Mouse (Mus musculus) right cerebral cortex, adult 2 months (tissue): ENCODE measurements around the gene Krt33b.

Source experiments
- DNase-seq, 2 experiments: peaks; one replicate each; pipeline ENCODE4 v3.0.0; 2021 to 2022; ENCODE audit warnings: low spot score in 2 of 2

The Krt33b gene

DNA sequence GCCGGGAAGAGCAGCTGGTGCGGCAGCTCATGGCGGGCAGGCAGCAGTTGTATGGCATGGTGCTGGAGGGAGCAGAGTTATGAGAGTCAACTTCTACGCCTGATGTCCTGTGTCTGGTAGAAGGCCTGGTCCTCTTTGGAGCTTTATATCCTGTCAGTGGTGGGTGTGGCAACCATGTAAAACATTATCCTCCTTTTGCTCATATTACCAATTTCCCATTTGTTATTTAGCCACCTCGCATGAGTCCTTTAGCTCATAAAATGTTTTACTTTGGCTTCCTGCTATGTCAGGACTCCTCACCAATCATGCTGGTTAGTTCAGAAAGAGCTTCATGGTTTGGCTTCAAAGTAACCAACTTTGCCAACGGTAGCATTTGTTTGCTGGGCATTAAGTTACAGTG is at the start of gene Krt33b:
Krt33b (minus strand) TSS at position 101 of the 400 bp plus-strand sequence.
- no peak for DNase-seq

DNA sequence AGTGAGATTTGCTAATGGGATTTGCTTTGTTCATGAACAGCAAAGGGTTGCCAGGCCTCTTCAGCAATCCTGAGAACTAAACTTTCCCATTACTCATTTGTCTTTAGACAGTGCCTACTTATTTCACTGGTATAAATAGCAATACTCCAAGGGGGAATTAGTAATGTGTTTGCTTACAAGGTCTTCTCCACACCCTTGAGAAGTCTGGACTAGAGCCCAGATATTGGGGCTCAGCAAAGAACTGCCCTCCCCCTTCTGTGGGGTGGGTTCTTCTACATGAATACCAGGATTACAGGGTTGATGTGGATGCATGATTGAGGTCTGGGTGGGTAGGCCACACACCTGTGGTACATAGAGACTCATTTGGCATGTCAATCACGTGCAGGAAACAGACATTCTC is 44.2 kb upstream of the Krt33b start:
- peak in 1 of 2 experiments; percentile 19 for DNase-seq

DNA sequence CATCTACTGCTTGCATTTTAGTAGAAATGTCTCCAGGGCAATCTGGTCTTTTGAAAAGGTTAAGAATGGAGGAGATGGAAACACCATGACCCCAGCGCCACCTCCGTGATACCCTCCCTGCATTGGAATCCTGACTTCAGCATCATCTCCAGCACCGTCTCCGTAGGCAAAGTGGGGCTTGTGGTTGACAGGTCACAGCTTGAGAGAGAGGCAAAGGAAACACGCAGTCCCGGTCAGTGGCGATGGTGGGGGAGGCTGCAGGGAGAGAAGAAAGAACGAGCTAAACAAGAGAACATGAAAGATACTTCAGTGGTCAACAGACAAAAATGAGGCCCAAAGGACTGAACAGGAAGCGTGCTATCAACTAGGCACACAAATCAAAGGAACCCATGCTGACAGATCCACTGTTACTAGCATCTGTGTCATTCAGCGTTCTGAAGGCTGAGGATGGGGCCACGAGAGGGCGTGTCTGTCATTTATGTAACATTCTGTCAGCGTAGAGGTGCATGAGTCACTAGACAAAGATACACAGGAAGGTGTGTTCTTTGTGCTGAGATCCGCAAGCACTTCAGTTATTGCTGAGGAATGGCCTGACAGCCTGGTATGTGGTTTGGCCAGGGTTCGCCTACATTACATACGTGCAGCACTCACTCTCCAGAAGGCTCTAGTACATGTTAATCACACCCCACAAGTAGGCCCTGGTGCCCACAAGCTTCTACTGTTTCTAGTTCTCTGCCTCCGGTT is 37.8 kb upstream of the Krt33b start:
- DNase-seq: no peak

DNA sequence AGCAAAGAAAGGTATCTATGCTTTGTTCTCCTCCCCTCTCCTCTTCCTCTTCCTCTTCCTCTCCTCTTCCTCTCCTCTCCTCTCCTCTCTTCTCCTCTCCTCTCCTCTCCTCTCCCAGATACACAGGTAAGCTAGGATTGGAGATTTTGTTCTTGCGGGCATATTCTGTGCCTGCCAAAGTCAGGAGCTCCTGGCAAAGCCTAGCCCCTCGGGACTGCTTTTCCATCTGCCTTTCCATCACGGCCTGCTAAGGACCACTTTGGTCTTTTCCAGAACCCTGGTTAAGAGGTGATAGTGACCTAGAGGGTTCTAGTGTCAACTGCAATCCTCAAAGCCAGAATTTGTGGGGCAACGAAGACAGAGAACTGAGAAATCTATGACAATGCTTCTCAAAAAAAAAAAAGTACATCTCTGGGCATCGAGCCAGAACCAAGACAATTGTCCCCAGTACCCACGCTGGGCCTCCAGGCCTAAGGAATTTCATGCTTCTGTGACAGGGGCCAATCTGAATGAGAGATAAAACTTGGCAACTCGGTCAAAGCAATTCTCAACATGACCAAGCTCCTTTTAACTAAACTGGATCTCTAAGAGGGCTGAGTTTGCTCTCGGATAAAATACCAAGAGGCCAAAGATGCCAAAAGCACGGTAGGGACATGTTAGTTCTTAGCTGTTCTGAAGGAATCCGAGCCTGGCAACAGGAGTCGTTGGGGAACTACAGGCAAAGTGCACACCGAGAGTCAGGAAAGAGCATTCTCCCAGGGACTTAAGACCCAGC is 36.8 kb upstream of the Krt33b start:
- DNase-seq: no peak

DNA sequence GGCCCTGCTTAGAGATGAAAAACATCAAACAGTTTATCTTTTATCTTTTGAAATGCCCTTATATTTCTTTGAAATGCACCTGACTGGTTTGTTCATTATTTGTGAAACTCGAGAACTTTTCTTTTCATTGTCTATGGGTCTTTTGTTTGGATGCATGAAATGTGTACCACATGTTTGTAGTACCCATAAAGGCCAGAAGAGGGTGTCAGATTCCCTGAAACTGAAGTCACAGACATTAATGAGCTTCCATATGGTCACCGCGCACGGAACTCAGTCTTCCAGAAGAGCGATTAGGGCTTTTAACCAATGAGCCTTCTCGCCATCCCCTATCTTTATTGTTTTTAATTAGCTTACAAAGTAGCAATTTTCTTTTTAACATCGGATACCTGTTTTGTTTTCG is 29.2 kb upstream of the Krt33b start:
- no peak for DNase-seq

DNA sequence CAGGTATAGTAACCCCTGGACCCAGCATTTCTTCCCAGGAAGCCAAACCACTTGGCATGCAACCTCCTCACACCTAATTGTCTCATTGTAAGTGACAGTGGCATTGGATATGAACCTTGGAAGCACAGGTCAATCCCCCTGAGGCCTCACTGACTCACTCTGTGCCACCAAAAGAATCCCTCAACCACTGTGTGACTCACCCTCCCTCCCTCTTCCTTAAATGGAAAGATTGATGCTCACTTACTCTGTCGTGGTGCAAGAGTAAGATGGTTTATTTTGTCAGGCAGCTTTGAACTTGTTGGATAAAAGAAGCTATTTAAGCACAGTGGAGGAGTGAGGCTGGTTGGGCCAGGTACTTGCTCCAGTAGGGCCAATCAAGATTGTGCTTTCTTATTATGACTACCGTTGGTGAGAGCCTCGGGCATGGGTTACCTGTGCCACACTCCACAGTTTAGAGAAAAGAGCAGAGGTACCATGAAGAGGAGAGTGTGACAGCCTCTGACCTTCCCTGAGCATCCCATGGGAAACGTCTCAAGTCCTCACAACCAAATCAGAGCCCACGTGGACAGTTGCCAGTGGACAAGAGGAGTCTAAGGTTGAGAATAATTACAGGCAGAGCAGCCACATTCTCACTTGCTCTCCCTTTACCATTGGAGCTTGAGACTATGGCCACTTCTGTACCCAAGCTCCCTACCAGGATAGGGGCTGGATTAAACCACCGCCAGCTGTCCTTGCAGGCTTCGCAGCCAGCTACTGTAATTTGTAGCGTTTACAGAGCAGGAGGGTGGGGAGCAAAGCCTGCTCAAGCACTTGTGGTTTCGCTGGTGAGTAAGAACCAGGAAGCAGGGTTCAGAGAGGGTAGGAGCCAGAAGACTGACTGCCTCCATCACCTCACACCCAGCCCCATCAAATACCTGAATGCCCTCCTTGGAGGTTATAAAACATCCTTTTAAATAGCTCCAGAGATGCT is 26.3 kb upstream of the Krt33b start:
- no peak for DNase-seq

DNA sequence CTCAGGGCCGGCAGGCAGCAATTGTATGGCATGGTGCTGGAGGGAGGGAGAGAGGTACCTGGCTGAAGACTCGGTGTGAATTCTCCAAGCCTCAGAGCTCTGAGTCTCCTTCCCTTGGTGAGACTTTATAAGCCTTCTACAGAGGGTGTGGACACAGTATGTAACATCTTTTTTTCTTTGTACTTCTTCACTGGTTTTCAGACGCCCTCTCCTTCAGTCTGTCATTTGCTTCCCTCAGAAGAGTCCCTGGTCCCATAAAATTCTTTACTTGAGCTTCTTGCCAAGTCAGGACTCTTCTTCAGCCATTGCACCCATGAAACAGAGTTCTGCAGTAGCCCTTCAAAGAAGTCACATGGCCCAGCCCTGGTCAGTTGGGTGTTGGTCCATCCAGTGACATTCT is 20.8 kb upstream of the Krt33b start, which contains the start of gene Krt31:
Krt31 (minus strand) TSS at position 101 of the 400 bp plus-strand sequence.
- DNase-seq: no peak

DNA sequence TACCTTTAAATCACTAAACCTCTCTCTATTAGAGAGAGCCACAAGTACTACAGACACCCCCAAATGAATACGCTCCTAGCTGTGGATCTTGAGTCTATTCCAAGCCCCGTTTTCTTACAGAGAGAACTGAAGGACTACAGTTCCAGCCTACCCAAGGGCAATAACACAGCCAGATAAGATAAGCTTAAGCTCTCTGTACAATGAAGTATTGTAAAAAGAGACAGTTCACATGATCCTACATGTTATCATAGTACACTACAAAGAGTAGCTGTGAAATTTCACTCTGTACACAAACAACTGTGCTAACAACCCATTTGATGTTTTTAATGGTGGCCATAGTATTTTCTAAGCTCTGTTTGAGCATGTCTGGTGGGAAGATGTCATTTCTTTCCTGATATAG is 17.5 kb upstream of the Krt33b start:
- no peak for DNase-seq

DNA sequence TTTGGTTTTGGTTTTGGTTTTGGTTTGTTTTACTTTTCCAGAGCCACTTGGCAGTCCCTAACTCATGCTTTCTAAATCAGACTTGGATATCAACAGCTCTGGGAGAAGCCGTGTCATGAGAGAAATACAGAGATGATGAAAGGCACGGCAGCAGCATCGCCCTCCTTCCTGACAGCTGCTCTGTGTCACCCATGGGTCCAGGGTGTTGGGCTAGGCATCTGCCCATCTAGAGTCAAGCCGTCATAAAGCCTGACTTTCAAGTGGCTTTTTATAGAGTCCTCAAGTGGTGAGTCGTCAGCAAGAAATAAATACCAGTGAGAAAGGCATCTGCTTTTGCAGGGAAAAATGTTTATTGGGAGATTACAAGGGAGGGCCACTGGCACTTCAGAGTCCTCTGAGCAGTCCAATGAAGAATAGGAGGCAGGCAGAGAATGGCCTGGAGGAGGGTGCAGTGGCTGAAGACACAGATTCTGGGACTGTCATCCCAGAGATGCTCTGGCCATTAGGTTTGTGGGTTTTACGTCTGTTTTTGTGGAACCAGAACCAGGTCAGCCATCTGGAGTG is 16.7 kb upstream of the Krt33b start:
- peak in 1 of 2 experiments; percentile 10 for DNase-seq

DNA sequence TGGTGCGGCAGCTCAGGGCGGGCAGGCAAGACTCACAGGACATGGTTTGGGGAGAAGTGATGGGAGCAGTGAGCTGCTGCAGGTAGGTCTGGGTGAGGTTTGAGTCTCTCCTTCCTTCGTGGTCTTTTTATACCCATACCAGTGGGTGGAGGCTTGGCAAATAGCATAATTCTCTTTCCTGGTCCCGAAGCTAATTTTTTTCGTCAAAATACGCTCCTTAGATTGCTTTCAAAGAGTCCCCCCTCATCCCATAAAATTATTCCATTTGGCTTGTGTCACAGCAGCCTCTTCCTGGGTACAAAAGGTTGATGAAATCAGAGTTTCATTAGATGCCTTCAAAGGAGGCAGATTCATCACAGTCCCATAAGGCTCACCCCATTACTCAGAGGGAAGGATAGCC is 11.8 kb upstream of the Krt33b start, which contains the start of gene Krt34:
Krt34 (minus strand) TSS at position 101 of the 400 bp plus-strand sequence.
- DNase-seq: no peak

DNA sequence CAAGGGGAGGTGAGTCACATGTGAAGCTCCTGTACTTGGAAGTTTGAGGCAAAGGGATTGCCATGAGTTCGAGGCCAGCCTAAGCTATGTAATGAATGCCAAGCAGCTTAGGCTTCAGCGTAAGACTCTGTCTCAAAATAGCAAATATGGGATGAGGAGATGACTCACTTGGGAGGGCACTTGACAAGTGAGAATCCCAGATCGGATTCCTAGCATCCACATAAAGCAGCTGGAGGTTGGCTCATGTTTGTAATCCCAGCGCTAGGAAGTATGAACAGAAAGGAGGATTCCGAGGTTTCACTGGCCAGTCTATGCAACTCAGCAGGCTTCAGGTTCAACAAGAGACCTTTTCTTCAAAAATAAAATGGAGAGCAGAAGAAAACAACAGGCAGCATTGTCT is 8.2 kb downstream of the Krt33b start:
- peak in 1 of 2 experiments; percentile 26 for DNase-seq

DNA sequence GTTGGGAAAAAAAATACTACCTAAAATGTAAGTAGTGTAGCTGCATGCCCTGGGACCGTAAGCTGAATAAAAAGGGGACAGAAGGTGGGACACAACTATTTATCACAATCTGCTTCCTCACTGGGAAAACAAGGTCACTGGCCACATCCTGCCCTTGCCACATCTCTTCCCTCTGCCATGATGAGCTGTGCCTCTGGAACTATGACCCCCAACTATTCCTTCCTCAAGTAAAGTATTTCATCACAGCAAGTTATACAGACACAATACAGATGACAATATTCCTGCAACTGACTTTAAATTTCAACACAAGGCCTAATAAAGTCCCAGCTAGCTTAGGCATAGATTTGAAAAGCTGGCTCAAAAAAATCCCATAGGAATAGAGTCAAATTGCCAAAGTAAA is 10.2 kb downstream of the Krt33b start:
- DNase-seq: no peak

DNA sequence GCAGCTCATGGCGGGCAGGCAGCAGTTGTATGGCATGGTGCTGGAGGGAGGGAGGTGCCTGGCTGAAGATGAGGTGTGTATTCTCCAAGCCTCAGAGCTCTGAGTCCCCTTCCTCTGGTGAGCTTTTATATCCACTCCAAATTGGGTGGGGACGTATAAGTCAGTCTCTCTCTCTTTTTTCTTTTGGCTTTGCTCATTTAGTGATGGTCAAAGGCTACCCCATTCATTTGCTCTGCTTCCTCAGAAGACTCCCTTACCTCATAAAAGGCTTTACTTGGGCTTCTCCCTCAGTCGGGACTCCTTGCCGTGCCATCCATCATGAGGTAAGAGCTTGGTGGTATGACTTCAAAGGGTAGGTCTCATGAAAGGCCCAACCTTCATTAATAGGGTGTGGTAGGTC is 13.6 kb downstream of the Krt33b start, which contains the start of gene Krt33a:
Krt33a (minus strand) TSS at position 101 of the 400 bp plus-strand sequence.
- no peak for DNase-seq

DNA sequence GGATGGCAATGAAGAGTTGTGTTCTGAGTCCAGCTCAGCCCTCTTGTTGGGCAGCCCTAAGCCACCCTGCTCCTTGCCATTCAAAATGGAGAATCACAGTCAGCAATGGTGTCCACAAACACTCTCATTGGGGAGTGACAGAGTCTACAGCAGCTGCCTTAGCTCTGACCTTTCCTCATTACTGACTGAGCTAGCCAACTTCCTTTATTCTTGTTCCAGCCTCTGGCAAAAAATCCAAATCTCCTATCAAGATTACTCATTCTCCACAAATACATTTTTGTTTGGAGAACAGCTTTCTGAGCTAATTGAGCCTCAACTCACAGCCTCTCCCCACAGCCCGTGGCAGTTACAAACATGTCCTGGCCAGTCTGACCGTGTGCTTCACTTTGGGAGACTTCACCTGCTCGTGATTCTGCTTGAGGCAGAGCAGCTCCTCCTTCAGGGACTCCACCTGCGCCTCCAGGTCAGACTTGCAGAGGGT is 15.9 kb downstream of the Krt33b start:
- DNase-seq: no peak

DNA sequence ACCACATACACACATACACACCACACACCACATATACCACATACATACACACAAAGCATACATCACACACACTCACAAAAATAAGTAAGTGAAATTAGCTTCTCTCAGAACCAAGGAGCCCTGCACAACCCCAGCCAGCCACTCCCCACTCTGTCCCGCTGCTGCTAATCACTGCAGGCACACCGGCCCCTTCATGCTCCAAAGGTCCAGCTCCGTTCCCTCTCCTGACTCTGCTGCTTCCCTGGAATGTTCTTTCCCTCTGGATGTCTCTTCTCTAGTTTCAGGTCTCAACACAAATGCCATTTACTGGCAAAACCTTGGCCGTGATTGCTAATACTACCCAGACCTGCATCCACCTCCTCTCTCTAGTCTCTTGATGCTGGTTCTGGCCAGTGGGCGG is 19.0 kb downstream of the Krt33b start:
- no peak for DNase-seq

DNA sequence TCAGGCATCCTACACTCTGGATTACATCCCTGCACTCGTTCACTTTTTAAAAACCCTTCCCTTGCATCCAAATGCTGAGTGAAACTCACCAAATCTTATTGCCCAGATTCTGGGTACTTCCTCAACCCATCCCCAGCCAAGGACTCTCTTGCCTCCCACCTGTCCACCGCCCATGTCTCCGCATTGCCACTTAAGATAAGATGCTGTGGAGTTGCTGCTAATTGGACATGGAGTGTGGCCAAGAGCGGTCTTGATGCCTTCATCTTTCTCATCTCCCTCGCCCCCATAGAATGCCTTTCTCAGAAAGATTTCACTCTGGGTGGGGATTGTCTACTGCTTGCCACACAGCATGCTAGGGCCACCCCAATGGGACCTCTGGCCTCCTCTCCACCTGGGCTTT is 21.3 kb downstream of the Krt33b start:
- peak; percentile 32 to 34 for DNase-seq

DNA sequence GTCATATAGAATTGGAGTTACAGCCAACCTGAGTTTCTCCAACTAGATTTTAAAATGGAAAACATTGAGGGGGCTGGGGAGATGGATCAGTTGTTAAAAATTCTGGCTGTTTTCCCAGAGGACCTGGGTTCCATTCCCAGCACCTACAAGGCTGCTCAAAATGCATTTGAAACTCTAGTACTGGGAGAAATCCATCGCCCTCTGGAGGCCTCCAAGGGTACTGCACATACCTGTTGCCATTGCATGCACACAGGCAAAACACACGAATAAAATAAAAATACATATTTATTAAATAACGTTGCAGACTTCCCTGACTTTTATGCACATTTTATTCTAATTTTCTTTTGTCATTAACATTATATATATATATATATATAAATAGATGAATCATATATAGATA is 23.0 kb downstream of the Krt33b start:
- no peak for DNase-seq

DNA sequence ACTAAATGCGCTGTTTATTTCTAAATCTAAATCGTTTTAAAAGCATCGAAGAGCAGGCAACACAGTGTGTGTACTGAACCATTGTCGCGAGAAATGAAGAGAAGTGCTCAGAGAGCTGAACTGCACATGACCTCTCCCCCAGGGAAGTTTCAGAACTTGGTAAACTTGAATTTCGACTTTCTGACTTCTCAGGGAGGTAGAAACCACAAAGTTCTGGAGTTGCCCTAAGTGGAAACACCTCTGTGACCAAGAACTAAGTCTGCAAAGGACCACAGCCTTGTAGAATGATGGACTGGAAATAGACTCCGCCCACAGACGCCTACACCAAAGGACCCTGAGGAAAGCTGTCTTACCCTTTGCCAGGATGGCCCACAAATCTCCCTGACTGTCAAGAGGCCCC is 23.8 kb downstream of the Krt33b start:
- DNase-seq: no peak

DNA sequence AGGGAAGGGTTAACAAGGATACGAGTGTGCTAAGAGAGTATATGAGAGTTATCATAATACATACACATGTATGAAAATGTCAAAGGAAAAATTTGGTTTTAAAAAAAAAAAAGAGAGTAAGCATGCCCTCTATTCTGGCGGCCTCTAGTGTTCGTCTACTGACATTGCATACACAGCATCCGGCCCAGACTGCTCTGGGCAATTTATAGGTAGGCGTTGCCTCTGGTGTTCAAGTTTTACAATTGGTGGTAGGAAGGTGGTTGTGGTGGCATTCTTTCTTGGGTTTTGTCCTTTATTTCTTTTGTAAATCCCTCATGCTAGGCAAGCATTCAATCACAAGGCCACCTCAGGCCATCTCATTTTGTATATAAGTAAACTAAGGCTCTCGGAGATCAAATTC is 24.8 kb downstream of the Krt33b start:
- DNase-seq: peak; percentile 43 to 81

DNA sequence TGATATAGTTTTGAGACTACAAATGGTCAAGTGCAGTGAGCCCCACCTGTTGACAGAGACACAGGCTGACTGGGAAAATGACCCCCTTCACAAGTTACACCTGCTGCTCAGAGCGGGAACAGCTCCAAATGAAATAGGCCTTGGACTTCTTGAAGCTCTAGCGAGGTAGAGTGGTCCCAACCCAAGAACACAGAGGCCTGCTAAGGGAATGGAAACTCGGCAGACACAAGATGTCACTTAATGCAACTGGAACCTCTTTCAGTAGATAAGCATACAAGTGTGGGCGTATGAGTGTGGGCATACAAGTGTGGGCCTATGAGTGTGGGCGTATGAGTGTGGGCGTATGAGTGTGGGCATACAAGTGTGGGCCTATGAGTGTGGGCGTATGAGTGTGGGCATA is 30.6 kb downstream of the Krt33b start:
- DNase-seq: no peak

DNA sequence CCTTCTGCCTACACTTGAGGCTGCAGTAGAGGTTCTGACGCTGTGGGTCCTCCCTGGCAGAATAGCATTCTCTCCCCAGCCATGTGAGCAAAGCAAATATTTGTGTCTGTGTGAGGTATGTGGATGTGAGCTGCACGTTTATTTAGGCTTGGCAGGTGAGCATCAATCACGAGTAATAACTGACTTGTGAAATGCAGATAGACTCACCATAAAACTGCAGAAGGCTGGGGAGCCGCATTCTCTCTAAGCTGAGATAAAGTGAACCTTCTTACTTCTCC is 35.3 kb downstream of the Krt33b start:
- DNase-seq: no peak
